Mouse (Mus musculus) liver, embryonic 15.5 days (tissue): Measurements from ENCODE around the gene Phf11c. TPM values are rescaled to one million over a fixed set of nuclear protein-coding genes. Genes with fewer than 3 reads are reported as not detected.
"Not testable (repeated sequence)": the region's sequence is repeated elsewhere in the genome, so short reads cannot be mapped to it uniquely, and the experiment has no call there.

Experiments used
- ATAC-seq: fragments of 200-750 bp; cut with Nextera tagmentation; 2 replicates; pipeline ENCODE4 v1.8.0; 2017; ENCODE audit warnings: moderate number of reproducible peaks, mild to moderate bottlenecking, moderate library complexity; ENCODE audit not compliant: insufficient read depth
- H3K27ac ChIP-seq: fragments of 300-500 bp; sonication (generic); replicated peaks from 2 replicates; pipeline ENCODE4 v1.5.1; 2015; ENCODE audit warnings: mild to moderate bottlenecking, inconsistent platforms
- H3K27me3 ChIP-seq: fragments of 300-500 bp; sonication (generic); 2 replicates; pipeline ENCODE4 v1.6.1; 2015; ENCODE audit warnings: mild to moderate bottlenecking, inconsistent platforms
- H3K36me3 ChIP-seq: fragments of 300-500 bp; sonication (generic); replicated peaks from 2 replicates; pipeline ENCODE4 v1.6.1; 2015; ENCODE audit warnings: moderate library complexity, mild to moderate bottlenecking, inconsistent platforms
- H3K4me1 ChIP-seq: fragments of 300-500 bp; sonication (generic); replicated peaks from 2 replicates; pipeline ENCODE4 v1.6.1; 2015; ENCODE audit warnings: inconsistent platforms
- H3K4me2 ChIP-seq: fragments of 300-500 bp; sonication (generic); 2 replicates; pipeline ENCODE4 v1.6.1; 2015; ENCODE audit warnings: moderate library complexity, mild to moderate bottlenecking, inconsistent platforms
- H3K4me3 ChIP-seq: fragments of 300-500 bp; sonication (generic); replicated peaks from 2 replicates; pipeline ENCODE4 v1.5.1; 2015; ENCODE audit warnings: mild to moderate bottlenecking, inconsistent platforms
- H3K9ac ChIP-seq: fragments of 300-500 bp; sonication (generic); 2 replicates; pipeline ENCODE4 v1.6.1; 2015; ENCODE audit warnings: moderate library complexity, mild to moderate bottlenecking, inconsistent platforms
- H3K9me3 ChIP-seq: fragments of 300-500 bp; sonication (generic); replicated peaks from 2 replicates; pipeline ENCODE4 v1.6.1; 2016; ENCODE audit warnings: inconsistent platforms
- WGBS: fragments of 180-500 bp; shearing (Covaris S2); methylation state at CpG from one replicate; pipeline ENCODE4 v1.1.7; 2015; ENCODE audit warnings: mixed read lengths; ENCODE audit not compliant: insufficient replicate concordance; 5-methylcytosine and 5-hydroxymethylcytosine counted together
- polyA plus RNA-seq: library from polyadenylated mRNA; unstranded; fragments of >200 nt; fragmentation: Nextera tagmentation; extraction: Ambion mirVana; gene quantifications from 2 replicates; pipeline ENCODE4 v1.2.1, GENCODE M21; 2015

Gene Phf11c
- polyA plus RNA-seq, 1 experiment from 2014 or later, result 0.33 TPM

GRCm38 (mm10) chr14:59414979-59415378 lies 19.8 kb upstream of the Phf11c start:
- 78% methylated on average over 2 of the region's 2 CpGs for WGBS
- H3K4me2 ChIP-seq, H3K9ac ChIP-seq, H3K27me3 ChIP-seq, ATAC-seq, H3K9me3 ChIP-seq, H3K4me1 ChIP-seq, H3K27ac ChIP-seq, H3K4me3 ChIP-seq: not testable (repeated sequence)
- H3K36me3 ChIP-seq, result peaks cover 57% of the 10 kb centered on the region

DNA sequence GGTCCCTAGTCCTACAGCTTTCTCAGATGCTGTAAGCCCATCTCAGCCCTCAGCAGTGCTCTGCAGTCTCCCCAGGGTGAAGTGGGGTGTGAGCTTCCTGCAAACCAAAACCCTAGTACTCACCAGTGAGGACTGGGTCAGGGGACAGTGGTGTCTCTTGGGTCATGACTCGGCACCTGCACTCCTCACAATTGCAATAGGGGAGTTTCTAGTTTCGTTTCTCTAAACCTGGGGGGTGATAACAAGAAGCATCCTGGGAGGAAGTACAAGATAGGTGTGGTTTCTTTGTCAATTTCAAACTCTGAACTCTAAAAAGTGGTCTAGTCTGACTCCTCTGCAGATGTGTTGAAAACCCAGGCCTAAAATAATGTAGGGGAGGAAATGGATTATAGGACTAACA lies 1.8 kb upstream of the Phf11c start:
- no peaks in the 10 kb centered on the region for H3K27me3 ChIP-seq
- no peaks in the 10 kb centered on the region for H3K4me1 ChIP-seq
- 29% methylated on average over 2 of the region's 2 CpGs for WGBS
- H3K4me3 ChIP-seq, result no peak overlapping the region
- H3K36me3 ChIP-seq, result 0 out of 2 replicates have a peak, but pooled peaks cover 11% of the 10 kb centered on the region
- H3K9me3 ChIP-seq, result no peaks in the 10 kb centered on the region
- no peak for ATAC-seq
- H3K4me2 ChIP-seq, result no peak overlapping the region
- no peak overlapping the region for H3K9ac ChIP-seq
- H3K27ac ChIP-seq, result no peak overlapping the region

DNA sequence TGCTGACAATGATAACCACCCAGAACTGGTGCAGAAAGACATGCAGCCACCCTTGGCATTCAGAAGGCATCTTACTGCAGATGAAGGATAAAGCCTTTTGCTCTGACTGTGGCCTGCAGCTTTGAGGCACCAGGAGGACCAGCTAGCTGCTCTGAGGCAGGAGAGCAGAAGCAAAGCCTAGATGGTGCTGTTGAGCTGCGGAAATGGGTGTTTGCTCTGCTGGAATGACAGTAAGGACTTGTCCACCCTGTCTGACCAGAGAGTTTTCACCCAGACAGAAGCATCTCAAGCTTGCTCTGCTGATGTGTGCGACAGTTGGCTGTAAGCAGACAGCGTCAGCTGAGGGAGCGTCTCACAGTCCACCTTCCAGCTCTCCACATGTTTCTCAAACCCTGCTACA lies 5.0 kb downstream of the Phf11c start:
- WGBS, result 77% methylated on average over 4 of the region's 4 CpGs

DNA sequence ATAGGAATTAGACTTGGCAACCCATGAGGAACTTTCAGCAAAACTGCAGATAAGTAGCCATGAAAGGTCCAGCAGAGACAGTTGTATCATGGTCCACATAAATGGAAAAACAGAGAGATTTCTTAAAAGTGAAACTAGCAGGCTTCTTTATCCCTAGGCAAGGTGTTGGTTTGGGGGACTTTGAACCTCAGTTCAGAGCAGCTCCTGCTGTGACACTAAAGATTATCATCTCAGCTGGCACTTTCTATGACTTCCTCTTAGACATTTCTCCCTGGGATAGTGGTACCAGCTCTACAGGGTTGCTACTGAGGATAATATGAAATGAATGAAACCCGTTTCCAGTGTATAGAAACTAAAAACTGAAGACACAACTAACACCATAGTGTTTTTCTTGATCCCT lies 5.6 kb downstream of the Phf11c start:
- no peak overlapping the region for H3K4me2 ChIP-seq
- 39% methylated on average over 1 of the region's 1 CpGs for WGBS
- H3K27me3 ChIP-seq, result no peaks in the 10 kb centered on the region
- no peaks in the 10 kb centered on the region for H3K4me1 ChIP-seq
- H3K36me3 ChIP-seq, result no peaks in the 10 kb centered on the region
- H3K9ac ChIP-seq, result no peak overlapping the region
- ATAC-seq, result no peak
- no peak overlapping the region for H3K4me3 ChIP-seq
- H3K9me3 ChIP-seq, result no peaks in the 10 kb centered on the region
- no peak overlapping the region for H3K27ac ChIP-seq

More for the DNA sequence above, 5.0 kb downstream of the Phf11c start:
- not testable (repeated sequence) for H3K27me3 ChIP-seq, H3K4me3 ChIP-seq, ATAC-seq, H3K9ac ChIP-seq, H3K36me3 ChIP-seq, H3K27ac ChIP-seq, H3K9me3 ChIP-seq, H3K4me1 ChIP-seq, H3K4me2 ChIP-seq

- no peak overlapping the region for H3K27ac ChIP-seq
- no peak overlapping the region for H3K4me3 ChIP-seq
- H3K27me3 ChIP-seq, result no peaks in the 10 kb centered on the region
- 79% methylated on average over 25 of the region's 25 CpGs for WGBS
- no peaks in the 10 kb centered on the region for H3K9me3 ChIP-seq
- H3K9ac ChIP-seq, result no peak overlapping the region
- H3K4me2 ChIP-seq, result no peak overlapping the region
- H3K36me3 ChIP-seq, result no peaks in the 10 kb centered on the region
- no peak for ATAC-seq
- H3K4me1 ChIP-seq, result no peaks in the 10 kb centered on the region
Observed at GRCm38 (mm10) chr14:59370348-59371068, 24.7 kb downstream of the Phf11c start.

GRCm38 (mm10) chr14:59366386-59367105 lies 28.6 kb downstream of the Phf11c start:
- Histone ChIP-seq H3K9ac (no peak overlapping the region), H3K27me3 (no peaks in the 10 kb centered on the region), H3K4me2 (no peak overlapping the region), H3K4me1 (no peaks in the 10 kb centered on the region), H3K27ac (no peak overlapping the region), H3K4me3 (no peak overlapping the region), H3K36me3 (no peaks in the 10 kb centered on the region), H3K9me3 (no peaks in the 10 kb centered on the region)
- WGBS, result 67% methylated on average over 8 of the region's 8 CpGs
- ATAC-seq, result no peak

DNA sequence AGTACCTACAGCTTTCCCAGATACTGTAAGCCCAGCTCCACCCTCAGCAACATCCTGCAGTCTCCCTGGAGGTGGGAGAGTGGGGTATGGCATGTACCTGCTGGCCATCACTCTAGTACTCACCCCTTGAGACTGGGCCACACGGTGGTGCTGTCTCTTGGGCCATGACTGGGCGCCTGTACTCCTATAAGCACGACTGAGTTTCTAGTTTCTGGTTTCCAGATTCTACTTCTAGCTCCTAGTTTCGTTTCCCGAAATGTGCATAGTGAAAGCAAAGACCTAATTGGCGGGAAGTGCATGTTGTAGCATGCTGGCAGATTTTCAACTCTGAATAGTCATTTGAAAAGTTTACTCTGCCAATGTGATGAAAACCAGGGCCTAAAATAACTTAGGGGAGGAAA lies 29.9 kb downstream of the Phf11c start, which contains the start of gene Phf11d:
Gene Phf11d, minus strand, starts transcription at position 227 of the 401 bp plus-strand sequence.
- Histone ChIP-seq H3K27ac (no peak within 1 kb of the TSS), H3K4me2 (no peak within 1 kb of the TSS), H3K9ac (no peak within 1 kb of the TSS), H3K4me3 (no peak within 1 kb of the TSS), H3K9me3 (no peaks in the 10 kb centered on the region), H3K27me3 (no peaks in the 10 kb centered on the region), H3K4me1 (no peaks in the 10 kb centered on the region), H3K36me3 (no peaks in the 10 kb centered on the region)
- 65% methylated on average over 6 of the region's 6 CpGs for WGBS
- ATAC-seq, result no peak

- not testable (repeated sequence) for H3K4me3 ChIP-seq, H3K36me3 ChIP-seq, H3K4me1 ChIP-seq, H3K4me2 ChIP-seq, H3K9me3 ChIP-seq, H3K27ac ChIP-seq, H3K9ac ChIP-seq, ATAC-seq, H3K27me3 ChIP-seq
- 37% methylated on average over 1 of the region's 1 CpGs for WGBS
Observed at GRCm38 (mm10) chr14:59341189-59341588, 54.0 kb downstream of the Phf11c start, which contains the start of gene Phf11b. Phf11b (minus strand) TSS chr14:59341351.

GRCm38 (mm10) chr14:59339541-59339940 lies 55.6 kb downstream of the Phf11c start:
- no peak for ATAC-seq
- Histone ChIP-seq H3K9me3 (no peaks in the 10 kb centered on the region), H3K9ac (no peak overlapping the region), H3K27me3 (no peaks in the 10 kb centered on the region), H3K36me3 (no peaks in the 10 kb centered on the region), H3K4me2 (no peak overlapping the region), H3K27ac (no peak overlapping the region), H3K4me1 (no peaks in the 10 kb centered on the region), H3K4me3 (no peak overlapping the region)
- WGBS, result 69% methylated on average over 1 of the region's 1 CpGs

DNA sequence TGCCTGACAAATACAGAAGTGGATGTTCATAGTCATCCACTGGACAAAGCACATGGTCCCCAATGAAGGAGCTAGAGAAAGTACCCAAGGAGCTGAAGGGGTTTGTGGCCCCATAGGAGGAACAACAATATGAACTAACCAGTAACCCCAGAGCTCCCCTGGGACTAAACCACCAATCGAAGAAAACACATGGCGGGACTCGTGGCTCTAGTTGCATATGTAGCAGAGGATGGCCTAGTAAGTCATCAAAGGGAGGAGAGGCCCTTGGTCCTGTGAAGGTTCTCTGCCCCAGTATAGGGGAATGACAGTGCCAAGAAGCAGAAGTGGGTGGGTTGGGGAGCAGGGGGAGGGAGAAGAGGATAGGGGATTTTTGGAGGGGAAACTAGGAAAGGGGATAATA lies 59.1 kb downstream of the Phf11c start:
- not testable (repeated sequence) for ATAC-seq, H3K27me3 ChIP-seq, H3K27ac ChIP-seq, H3K9me3 ChIP-seq, H3K4me2 ChIP-seq, H3K9ac ChIP-seq, H3K4me3 ChIP-seq, H3K4me1 ChIP-seq, H3K36me3 ChIP-seq
- 63% methylated on average over 3 of the region's 3 CpGs for whole genome bisulfite sequencing
